Mouse (Mus musculus): ENCODE measurements around the gene Slc25a48.

Gene Slc25a48

GRCm38 (mm10) chr13:56438211-56439075 is at the start of gene Slc25a48:
Gene Slc25a48, plus strand, starts transcription at chr13:56438355.
- in situ Hi-C loops (cut with MboI; ENCODE audit: low pct_unique_long_range_greater_than_20kb in 1 of 2, low sequenced_read_pairs in 2 of 2, unreplicated experiment in 1 of 2) = loop anchor here (10.0 kb wide), 2 partner anchors 154 to 234 kb away; no protein-coding TSS in a partner anchor

DNA sequence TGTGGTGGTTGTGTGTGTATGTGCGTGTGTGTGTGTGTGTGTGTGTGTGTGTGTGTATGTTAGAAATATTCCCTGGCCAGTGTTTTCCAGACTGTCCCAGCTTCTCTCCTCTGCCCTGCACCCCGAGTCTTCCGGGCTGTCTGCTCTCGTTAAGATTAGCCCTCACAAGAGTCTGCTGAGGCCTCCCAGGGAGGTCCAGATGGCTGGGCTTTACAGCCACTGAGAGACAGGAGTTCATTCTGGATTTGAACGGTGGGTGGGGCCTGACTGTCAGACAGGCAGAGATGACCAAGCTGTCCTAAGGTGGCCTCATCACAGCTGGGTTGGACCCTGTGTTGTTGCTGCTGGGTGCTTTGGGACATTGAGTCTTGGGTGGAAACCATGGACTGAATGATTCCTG is 40.6 kb upstream of the Slc25a48 start:
- in situ Hi-C loops (cut with MboI; ENCODE audit: low pct_unique_long_range_greater_than_20kb in 1 of 2, low sequenced_read_pairs in 2 of 2, unreplicated experiment in 1 of 2) = no loop called here

DNA sequence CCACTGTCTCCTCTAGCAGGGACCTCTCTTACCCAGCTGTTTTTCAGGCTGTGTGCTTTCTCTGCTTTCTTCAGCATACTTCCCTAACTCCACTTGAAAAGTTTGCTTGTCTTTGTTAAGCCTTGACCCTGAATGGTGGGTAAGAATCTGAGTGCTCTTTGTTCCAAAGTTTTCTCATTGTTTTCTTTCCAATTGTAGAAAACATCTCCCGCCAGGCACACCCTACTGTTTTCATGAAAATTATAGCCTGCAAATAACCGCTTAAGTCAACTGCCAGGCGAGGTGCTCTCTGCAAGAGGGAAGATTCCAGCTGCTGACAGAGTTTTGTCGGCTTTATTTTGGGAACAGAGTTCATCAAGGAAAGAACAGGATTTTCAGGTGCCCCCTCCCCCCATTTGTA is 37.0 kb upstream of the Slc25a48 start:
- in situ Hi-C loops (cut with MboI; ENCODE audit: low pct_unique_long_range_greater_than_20kb in 1 of 2, low sequenced_read_pairs in 2 of 2, unreplicated experiment in 1 of 2) = no loop called here

- in situ Hi-C loops (cut with MboI; ENCODE audit: low pct_unique_long_range_greater_than_20kb in 1 of 2, low sequenced_read_pairs in 2 of 2, unreplicated experiment in 1 of 2) = no loop called here
These were observed 34.6 kb upstream of the Slc25a48 start for GRCm38 (mm10) chr13:56403381-56404086.

- in situ Hi-C loops (cut with MboI; ENCODE audit: low pct_unique_long_range_greater_than_20kb in 1 of 2, low sequenced_read_pairs in 2 of 2, unreplicated experiment in 1 of 2) = no loop called here
These were observed 33.5 kb upstream of the Slc25a48 start for GRCm38 (mm10) chr13:56404511-56405140.

GRCm38 (mm10) chr13:56412286-56412873 is 25.8 kb upstream of the Slc25a48 start:
- in situ Hi-C loops (cut with MboI; ENCODE audit: low pct_unique_long_range_greater_than_20kb in 1 of 2, low sequenced_read_pairs in 2 of 2, unreplicated experiment in 1 of 2) = no loop called here

- in situ Hi-C loops (cut with MboI; ENCODE audit: low pct_unique_long_range_greater_than_20kb in 1 of 2, low sequenced_read_pairs in 2 of 2, unreplicated experiment in 1 of 2) = no loop called here
These were observed 19.3 kb upstream of the Slc25a48 start for GRCm38 (mm10) chr13:56418685-56419483.

DNA sequence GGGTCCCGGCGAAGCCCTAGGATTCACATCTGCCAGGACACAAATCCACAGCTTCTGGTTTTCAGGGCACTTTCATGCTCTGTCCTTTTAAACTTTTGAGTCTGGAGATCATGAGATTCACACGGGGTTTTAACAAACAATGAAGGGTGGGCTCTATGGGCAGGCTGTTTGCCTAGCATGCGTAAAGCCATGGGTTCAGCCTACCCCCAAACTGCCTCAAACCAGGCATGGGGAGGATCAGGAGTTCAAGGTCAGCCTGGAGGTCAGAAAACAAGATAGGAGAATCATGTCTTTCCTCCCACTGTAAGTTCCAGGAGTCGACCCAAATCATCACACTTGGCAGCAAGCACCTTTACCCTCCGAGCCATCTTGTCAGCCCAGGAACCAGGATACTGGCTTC is 18.6 kb upstream of the Slc25a48 start:
- in situ Hi-C loops (cut with MboI; ENCODE audit: low pct_unique_long_range_greater_than_20kb in 1 of 2, low sequenced_read_pairs in 2 of 2, unreplicated experiment in 1 of 2) = no loop called here

DNA sequence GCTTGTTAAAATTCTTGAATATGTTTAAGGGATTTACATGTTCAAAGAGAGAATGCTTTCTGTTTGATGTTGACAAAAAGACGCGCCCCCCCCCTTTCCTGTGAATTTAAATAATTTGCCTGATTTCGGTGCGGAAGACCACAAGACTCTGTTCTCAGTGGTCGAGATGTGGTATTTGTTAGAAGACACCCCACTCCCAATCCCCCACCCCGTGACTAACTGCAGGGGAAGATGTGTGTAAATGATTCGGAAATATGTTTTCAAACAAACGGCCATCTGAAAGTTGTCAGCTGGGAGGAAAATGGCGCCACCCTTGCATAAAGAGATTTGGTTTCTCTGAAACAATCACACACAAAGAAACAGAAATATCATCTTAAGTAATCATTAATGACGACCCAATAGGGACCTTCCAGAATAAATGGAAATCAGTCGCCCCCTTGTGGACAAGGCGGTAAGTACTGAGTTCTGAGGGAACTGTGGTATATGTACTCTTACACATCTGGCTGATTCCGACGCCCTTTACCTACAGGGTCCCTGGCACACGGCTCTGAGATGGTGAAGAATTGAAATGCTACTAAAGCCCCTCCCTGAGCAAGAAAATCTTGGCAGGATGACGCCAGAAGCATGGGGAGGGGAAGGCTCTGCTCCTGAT is 16.0 kb upstream of the Slc25a48 start:
- in situ Hi-C loops (cut with MboI; ENCODE audit: low pct_unique_long_range_greater_than_20kb in 1 of 2, low sequenced_read_pairs in 2 of 2, unreplicated experiment in 1 of 2) = no loop called here

- in situ Hi-C loops (cut with MboI; ENCODE audit: low pct_unique_long_range_greater_than_20kb in 1 of 2, low sequenced_read_pairs in 2 of 2, unreplicated experiment in 1 of 2) = no loop called here
These were observed 12.2 kb upstream of the Slc25a48 start for GRCm38 (mm10) chr13:56425931-56426330.

DNA sequence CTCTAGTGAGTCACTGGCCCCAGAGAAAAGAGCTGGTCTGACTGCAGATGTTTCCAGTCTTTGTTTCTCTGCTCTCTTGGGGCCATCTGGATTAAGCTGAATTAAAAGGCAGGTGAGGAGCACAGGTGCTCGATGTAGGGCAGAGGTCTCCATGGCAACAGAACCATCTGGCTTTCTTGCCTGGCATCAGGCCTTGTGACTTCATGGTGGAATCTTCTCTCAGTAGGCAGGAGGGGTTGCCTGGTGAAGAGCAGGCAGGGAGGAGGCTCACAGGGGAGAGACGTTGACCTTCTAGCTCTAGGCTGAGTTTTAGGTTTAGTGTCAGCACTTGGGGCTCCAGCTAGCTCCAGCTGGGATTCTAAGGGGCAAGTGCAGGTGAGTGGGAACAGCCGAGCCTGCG is 11.8 kb upstream of the Slc25a48 start, which contains the start of gene Gm3045:
Gene Gm3045 (plus strand): TSS at position 230 of the 400 bp plus-strand sequence.
- in situ Hi-C loops (cut with MboI; ENCODE audit: low pct_unique_long_range_greater_than_20kb in 1 of 2, low sequenced_read_pairs in 2 of 2, unreplicated experiment in 1 of 2) = no loop called here

- in situ Hi-C loops (cut with MboI; ENCODE audit: low pct_unique_long_range_greater_than_20kb in 1 of 2, low sequenced_read_pairs in 2 of 2, unreplicated experiment in 1 of 2) = no loop called here
These were observed 9.2 kb upstream of the Slc25a48 start for GRCm38 (mm10) chr13:56428724-56429500.

- in situ Hi-C loops (cut with MboI; ENCODE audit: low pct_unique_long_range_greater_than_20kb in 1 of 2, low sequenced_read_pairs in 2 of 2, unreplicated experiment in 1 of 2) = loop anchor here (5.0 to 10.0 kb wide), 3 partner anchors 148 to 228 kb away; no protein-coding TSS in a partner anchor
These were observed 5.7 kb upstream of the Slc25a48 start for GRCm38 (mm10) chr13:56432496-56432895.

GRCm38 (mm10) chr13:56433466-56433865 is 4.7 kb upstream of the Slc25a48 start:
- in situ Hi-C loops (cut with MboI; ENCODE audit: low pct_unique_long_range_greater_than_20kb in 1 of 2, low sequenced_read_pairs in 2 of 2, unreplicated experiment in 1 of 2) = loop anchor here (5.0 to 10.0 kb wide), 3 partner anchors 149 to 229 kb away; no protein-coding TSS in a partner anchor

DNA sequence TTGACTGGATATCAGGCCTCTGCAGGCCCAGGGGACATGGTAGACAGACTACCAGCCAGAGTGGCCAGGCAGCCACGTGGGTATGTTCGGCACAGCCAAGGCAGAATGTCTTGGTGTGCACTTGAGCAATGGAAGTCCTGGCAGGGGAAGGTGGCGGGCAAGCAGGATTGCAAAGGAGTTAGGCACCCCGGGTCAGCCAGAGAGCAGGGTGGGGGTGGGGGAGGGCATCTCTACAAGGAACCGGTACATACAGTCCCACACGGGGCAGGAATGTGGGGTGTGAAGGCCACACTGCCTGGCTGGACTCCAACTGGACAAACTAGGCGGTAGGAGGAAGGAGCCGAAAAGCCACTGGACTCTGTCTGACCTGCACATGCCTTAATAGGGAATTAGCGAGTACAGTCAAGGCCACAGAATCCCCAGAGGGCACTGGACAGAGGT is 3.8 kb upstream of the Slc25a48 start:
- in situ Hi-C loops (cut with MboI; ENCODE audit: low pct_unique_long_range_greater_than_20kb in 1 of 2, low sequenced_read_pairs in 2 of 2, unreplicated experiment in 1 of 2) = loop anchor here (5.0 to 10.0 kb wide), 3 partner anchors 150 to 230 kb away; no protein-coding TSS in a partner anchor

DNA sequence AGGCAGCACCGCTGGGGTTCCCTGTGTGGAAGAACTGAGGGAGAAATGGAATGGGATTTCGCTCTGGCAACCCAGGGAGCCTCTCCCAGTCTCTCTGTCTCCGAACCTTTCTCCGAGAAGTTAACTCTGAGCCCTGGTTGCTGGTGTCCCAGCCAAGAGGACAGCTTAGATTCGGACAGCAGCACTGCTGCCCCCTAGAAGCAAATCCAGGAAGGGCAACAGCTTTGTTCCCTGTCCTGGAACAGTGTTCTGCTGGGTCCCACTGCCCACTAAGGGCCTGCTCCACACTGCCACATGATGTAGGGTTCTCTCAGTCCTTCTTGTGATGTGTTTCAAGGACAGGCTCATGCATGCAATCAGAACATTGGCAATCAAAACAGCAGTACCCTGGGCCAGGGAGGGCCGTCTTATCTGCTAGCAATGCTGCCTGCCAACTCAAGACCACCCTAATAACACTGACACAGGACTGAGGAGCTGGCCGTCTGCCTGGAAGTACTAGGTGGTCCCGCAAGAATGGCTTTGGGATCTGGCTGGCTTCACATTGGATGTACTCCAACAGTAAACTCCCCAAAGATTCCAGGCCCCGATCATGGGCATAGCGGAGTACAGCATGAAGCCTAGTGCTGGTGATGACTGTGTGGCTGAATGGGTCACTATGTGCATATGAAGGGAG is 2.4 kb upstream of the Slc25a48 start:
- in situ Hi-C loops (cut with MboI; ENCODE audit: low pct_unique_long_range_greater_than_20kb in 1 of 2, low sequenced_read_pairs in 2 of 2, unreplicated experiment in 1 of 2) = loop anchor here (10.0 kb wide), 2 partner anchors 151 to 231 kb away; no protein-coding TSS in a partner anchor
